Mouse (Mus musculus): ENCODE data around the gene Olfr763.
A peak's percentile ranks its signal among the peaks of the same experiment; 100 is the strongest.
"Not testable (repeated sequence)": the region's sequence is repeated elsewhere in the genome, so short reads cannot be mapped to it uniquely, and the experiment has no call there.

The Olfr763 gene

DNA sequence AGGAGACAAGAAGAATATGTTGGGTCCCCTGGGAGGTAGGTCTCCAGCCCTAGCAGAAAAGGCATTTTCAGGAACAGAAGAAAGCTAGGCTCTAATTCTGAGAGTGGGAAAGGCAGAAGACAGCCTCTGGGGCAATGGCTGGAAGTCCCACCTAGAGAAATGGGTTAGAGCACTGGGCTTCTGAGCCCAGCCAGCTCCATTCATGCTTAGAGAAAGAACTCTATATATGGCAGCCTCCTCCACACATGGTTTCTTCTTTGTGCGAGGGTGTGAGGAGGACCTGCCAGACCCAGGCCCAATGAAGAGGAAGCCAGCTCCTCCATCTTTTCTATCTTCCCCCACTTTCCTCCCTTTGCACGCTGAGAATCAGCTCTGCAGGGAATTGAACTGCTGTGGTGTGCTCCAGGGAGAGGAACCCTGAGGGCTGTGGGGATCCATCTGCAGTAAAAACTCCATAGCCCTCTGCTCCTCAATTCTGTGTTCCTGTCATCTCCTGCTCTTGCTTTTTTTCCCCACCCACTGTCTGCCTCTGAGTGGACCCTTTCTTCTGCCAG lies at the start of gene Olfr763:
TSS of gene Olfr763 (plus strand) at position 504 of the 554 bp plus-strand sequence.
- no peak for DNase-seq

DNA sequence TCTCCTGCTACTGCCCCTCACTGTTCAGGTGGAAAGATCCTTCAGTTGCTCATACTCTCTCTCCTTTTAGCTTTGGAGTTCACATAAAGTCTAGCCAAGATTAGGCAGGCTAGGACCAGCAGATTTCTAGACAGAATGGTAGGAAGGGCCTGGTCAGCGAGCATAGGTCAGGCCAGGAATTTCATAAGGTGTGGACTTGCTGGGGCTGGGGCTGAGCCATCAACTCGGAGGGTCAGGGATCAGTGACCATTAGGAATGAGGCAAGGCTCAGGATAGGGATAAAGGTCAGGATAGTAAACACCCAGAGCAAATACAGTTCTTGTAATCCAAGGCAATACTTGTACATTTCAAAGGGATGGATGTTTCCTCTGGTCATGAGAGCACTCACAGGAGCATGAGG lies 45.6 kb upstream of the Olfr763 start:
- DNase-seq = no peak

DNA sequence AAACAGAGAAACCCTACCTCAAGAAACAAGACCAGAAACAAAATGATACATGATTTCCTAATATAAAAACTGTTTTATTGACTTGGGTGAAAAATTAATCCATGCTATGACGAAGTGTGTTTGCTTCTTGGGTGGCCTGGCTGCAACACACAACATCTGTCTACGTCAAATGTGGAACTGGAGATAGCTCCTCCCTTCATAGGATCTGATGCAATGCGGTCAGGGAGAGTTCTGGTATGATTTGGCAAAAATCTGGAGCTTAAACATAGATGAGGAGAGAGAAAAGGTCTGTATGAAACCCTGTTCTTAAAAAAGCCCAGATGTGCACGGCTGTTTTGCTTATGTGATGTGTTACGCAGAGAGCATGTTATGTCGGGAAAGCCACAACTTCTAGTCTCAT lies 44.7 kb upstream of the Olfr763 start:
- DNase-seq = no peak

DNA sequence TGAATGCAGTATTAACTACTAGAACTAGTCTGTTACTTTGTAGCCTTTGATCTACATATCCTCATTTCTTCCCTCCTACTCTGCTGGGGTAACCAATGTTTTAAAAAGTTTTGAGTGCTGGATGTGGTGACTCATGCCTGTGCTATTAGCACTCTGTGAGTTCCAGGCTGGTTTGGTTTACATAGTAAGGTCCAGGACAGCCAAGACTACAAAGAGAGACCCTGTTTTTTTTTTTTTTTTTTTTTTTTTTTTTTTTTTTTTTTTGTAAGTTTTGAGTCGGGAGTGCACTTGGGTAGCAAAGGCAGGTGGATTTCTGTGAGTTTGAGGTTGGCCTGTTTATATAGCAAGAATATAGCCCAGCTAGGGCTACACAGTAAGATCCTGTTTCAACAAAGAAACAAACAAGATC lies 42.2 kb upstream of the Olfr763 start:
- DNase-seq = no peak

DNA sequence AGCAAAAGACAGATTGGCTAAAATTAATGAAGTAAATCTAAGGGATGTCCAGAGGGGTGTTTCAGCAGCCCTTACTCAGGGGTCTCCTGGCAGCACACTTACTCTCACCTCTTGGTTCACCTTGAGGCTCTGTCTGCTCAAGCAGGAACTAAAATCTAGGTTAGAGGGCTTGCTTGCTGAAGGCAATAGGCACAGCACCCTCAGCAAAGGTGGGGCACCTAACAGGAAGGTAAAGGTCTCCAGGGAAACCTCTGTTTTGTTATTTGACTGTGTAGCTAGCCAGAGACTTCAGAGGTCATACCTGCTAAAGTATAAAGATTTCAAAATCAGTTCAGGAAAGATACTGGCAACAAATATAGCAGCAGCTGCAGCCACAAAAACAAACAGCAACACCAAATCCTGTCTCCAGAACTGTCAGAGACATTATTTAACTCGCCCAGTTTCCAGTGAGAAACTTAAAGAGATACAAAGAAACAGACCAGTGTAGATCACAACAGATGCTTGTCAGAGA lies 39.8 kb upstream of the Olfr763 start:
- no peak for DNase-seq

DNA sequence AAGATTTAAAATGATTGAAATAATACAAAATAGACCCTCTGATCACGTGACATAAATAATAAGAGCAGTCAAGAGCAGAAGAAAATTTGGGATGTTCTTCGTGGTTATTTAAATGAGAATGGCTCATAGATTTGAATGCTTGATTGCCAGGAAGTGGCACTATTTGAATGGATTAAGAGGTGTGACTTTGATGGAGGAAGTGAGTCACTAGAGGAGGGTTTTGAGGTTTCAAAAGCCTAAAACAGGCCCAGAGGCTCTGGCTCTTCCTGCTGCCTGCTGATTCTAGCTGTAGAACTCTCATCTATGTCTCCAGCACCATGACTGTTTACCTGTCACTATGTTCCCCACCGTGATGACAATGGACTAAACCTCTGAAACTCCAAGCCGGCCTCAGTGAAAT lies 37.8 kb upstream of the Olfr763 start:
- no peak for DNase-seq

DNA sequence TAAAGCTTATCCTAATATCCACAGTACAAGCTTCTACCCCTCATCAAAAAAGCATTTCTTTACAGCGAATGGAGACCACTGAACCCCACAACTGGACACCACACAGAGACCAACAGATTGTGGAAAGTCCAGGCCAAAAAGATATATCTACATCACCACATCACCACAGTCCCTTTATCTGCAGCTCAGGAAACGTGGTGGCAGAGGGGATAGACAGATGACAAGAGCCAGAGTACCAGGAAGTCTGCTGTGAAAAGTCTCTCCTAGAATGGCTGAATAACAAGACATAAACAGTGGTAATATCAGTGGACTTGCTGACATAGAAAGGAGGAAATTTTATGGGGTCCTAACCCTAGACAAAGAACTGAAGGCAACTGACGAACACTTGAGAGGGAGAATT lies 34.2 kb upstream of the Olfr763 start:
- DNase-seq = no peak

DNA sequence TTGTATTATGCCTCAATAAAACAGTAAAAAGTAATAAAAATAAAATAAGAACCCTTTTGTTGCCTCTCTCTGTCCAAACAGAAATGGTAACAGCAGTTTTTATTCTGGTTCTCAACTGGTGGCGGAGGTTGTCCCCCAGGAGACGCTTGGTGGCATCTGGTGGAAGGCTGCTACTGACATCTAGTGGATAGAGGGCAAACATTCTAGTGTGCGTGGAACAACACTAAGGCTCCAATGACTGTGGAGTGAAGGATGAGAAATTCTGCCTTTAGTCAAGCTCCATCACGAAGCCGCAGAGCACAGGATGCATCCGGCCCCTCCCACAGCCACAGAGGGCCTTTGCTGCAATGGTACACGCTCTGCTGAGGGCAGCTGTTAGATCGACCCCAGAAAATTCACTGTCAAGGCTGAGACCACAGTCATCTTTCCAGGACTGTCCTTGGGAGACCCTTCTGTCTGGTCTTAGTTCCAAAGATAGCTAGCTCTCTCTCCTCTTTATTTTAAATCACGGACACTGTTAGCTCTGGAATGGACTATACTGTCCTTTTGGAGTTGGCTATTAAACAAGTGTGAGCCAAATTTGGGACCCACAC lies 33.0 kb upstream of the Olfr763 start:
- DNase-seq = peak; percentile 36

DNA sequence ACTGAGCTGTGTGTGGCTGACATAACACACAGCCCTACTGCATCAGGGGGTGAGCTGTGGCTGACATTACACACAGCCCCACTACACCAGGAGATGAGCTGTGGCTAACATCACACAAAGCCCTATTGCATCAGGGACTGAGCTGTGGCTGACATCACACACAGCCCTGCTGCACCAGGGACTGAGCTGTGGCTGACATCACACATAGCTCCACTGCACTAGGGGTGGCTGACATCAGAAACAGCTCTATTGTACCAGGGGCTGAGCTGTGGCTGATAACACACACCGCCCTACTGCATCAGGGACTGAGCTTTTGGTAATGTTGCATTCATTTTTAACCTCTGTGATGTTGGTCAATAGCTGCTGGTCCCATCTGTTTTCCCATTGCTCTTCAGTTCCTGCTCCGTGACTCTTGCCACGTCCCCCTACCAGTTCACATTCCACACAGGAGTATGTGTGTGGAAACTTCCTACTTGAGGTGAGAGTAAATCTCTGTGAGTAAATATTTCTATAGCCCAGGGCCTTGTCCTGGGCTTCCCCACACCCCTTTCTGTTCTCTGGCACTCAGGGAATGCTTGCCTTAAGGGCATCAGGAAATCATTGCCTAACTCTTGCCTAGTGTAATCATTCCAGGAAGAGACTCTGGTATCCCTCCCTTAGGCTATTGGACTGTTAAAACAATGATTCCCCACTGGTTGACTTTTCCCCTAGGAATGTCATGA lies 29.8 kb upstream of the Olfr763 start:
- no peak for DNase-seq

DNA sequence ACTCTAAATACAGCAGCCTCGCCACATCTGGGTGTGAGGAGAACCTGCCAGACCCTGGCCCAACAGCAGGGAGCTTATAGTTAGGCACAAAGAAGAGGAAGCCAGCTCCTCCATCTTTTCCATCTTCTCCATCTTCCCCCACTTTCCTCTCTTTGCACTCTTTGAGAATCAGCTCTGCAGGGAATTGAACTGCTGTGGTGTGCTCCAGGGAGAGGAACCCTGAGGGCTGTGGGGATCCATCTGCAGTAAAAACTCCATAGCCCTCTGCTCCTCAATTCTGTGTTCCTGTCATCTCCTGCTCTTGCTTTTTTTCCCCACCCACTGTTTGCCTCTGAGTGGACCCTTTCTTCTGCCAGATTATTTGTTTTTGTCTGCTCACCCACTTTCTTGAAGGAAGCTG lies 21.5 kb upstream of the Olfr763 start, which contains the start of gene Olfr9:
TSS of gene Olfr9 (plus strand) at position 301 of the 400 bp plus-strand sequence.
- not testable (repeated sequence) for DNase-seq

DNA sequence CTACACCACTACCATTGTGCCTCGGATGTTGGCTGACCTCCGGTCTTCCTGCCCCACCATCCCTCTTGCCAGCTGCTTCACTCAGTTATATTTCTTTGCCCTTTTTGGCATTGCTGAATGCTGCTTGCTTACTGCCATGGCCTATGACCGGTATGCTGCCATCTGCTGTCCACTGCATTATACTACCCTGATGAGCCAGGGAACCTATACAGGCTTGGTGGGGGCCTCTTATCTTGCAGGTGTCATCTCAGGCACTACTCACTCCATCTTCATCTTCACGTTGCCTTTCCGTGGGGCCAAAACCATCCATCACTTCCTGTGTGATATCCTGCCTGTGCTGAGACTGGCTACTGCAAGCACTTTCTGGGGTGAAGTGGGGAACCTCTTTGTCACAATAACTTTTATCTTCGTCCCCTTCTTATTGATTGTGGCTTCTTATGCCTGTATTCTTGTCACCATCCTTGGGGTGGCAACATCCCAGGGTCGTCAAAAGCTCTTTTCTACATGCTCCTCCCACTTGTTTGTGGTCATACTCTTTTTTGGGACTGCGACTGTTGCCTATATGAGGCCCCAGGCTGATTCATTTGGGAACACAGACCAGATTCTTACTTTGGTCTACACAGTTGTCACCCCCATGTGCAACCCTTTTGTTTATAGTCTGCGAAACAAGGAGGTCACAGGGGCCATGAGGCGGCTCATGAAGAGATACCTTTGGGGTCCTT lies 20.3 kb upstream of the Olfr763 start:
- not testable (repeated sequence) for DNase-seq

DNA sequence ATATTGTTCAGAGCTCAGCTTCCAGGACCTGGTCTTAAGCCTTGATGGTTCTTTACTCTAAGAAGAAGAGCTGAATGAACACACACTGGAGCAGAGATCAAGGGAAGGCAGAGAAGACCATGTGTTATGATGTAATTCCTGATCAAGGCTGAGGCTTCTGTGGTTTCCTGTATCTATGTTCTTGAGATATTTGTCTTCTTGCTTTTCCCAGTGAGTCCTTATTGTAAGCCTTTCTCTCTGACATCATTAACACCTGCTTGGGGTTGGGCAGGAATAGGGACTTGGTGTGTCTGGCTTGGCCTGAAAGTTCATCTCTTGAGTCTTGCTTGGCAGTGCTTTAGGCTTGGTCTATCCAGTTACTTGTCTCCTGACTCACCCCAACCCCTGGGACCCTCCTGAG lies 19.6 kb upstream of the Olfr763 start:
- DNase-seq = no peak

DNA sequence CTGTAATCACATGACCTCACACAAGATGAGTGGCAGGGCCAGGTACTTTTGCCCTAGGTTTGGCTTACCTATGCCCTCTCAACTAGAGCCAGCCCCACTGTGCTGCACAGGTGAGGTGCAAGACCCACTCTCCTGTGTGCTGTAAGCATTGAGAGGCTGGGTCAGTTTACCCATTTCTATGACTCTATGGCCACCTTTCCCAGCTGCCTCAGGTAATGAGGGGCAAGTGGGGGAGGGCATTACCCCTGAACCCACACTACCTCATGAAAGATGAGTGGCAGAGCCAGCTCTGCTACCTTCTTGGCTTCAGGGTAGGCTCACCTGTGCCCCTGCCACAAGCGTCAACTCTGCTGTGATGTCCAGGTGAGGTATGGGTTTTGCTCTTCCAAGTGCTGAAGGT lies 14.8 kb upstream of the Olfr763 start:
- DNase-seq = no peak

DNA sequence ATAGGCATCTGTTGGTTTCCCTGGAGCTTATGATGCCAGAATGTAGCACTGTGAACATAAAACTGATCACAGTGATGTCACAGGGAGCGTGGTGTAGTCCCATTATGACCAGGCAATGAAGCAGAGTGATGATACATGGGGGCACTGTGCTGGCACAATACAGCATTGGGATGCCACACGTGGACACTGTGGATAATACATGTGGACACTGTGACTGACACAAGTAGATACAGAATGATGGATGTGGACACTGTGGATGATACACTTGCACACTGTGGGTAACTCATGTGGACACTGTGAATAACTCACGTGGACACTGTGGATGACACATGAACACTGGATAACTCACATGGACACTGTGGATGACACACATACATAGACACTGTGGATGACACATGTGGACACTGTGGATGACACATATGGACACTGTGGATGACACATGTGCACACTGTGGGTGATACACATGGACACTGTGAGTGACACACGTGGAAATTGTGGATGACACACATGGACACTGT lies 14.0 kb upstream of the Olfr763 start:
- DNase-seq = no peak

DNA sequence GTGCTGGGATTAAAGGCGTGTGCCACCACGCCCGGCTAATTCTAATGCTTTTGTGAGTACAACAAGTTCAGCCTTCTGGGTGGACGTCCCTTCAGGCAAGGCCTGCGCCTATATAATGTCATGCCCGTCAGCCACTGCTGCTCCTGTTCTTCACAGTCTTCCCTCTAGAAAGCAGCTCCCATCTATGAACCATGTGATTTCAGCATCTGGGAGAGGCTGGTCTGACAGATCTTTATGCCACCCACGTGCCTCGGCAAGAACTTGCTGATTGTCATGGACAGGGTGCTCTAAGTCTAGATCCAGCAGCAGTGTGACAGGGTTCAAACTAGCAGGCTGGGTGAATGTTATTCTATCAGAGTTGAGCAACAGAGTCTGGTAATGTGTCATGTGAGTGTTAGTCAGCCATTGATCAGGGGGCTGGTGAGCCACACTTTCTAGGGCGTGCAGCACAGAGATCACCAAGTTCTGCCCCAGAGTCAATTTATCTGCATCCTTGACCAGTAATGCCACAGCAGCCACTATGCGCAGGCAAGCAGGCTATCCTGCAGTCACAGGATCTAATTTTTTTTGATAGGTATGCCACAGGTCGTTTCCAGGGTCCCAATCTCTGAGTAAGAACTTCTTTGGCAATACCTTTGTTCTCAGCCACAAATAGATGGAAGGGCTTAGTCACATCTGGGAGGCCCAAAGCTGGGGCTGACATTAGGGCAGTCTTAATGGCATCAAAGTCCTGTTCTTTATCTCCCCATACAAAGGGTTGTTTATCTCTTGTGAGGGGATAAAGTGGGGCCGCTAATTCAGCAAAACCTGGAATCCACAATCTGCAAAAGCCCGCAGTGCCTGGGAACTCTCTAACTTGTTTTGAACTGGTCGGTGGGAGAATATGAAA lies 6.3 kb upstream of the Olfr763 start:
- DNase-seq = no peak

DNA sequence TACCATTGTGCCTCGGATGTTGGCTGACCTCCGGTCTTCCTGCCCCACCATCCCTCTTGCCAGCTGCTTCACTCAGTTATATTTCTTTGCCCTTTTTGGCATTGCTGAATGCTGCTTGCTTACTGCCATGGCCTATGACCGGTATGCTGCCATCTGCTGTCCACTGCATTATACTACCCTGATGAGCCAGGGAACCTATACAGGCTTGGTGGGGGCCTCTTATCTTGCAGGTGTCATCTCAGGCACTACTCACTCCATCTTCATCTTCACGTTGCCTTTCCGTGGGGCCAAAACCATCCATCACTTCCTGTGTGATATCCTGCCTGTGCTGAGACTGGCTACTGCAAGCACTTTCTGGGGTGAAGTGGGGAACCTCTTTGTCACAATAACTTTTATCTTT lies 920 bp downstream of the Olfr763 start:
- not testable (repeated sequence) for DNase-seq

DNA sequence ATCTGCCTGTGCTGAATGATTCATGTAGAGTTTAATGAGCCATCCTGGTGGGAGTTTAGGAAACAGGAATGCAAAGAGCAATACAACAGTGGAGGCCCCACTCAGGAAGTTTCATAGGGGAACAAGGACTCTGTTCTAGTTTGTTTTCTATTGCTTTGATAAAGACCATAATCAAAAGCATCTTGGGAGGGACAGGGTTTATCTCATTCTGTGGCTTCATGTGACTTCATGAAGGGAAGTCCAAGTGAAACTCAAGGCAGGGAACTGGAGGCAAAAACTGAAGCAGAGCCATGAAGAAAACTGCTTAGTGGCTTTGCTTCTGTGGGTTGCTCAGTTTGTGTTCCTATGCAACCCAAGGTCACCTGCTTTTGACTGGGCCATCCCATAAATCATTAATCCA lies 3.9 kb downstream of the Olfr763 start:
- no peak for DNase-seq

DNA sequence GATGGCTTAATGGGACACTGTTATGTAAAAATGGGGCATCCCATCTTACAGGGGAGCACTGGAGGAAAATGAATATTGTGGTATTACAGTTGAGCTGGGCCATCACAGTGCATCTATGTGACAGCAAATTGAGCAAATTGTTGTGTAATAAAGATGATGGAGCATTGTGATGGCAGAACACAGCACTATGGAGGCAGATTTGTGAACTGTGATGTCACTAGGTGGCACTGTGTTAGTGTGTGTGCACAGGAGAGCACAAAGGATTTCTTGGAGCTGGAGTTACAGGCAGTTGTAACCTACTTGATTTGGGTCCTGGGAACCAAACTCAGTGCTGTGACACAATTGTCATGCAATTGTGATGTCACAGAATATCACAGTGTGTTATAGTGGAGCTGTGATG lies 12.7 kb downstream of the Olfr763 start:
- DNase-seq = no peak

DNA sequence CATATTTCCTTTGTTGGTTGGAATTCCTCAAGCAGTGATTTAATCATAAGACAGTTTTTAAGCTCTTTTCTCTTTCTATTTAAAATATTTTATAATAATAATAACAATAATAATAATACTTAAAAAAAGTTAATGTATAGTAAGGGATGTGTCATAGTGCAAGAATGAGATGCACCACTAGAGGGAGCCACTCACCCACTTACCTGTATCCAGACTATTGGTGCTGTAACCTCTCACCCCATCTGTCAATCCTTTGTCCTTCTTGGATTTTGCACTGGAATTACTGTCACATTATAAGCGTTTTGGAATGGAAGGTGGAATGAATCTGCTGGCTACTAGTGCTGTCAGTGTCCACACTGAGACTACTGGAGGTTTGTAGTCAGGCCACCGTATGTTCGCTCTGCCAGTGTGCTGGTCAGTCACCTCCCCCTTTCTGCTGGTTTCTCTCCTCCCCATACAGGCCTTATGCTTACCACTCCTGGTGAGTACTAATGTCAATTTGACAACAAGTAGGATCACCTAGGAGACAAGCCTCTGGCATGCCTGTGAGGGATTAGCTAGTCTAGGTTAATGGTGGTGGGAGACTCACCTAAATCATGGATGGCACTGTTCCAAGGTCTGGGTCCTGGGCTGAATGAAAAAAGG lies 15.5 kb downstream of the Olfr763 start:
- peak; percentile 53 for DNase-seq

DNA sequence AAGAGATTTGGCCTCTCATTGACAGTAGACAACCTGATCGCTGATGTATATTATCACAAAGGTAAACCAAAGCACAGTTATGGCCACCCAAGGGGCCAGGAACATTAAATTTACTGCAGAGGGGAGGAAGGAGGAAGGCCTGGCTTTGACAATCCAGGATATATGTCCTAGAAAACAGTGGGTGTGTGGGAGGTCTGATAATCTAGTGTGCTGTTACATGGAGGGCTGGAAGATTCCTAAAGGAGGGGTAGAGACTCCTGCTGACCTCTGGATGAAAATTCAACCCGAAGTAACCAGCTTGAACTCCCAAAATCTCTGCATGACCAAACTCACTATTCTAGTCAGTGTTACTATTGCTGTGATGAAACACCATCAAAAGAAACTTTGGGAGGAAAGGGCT lies 17.8 kb downstream of the Olfr763 start:
- no peak for DNase-seq

DNA sequence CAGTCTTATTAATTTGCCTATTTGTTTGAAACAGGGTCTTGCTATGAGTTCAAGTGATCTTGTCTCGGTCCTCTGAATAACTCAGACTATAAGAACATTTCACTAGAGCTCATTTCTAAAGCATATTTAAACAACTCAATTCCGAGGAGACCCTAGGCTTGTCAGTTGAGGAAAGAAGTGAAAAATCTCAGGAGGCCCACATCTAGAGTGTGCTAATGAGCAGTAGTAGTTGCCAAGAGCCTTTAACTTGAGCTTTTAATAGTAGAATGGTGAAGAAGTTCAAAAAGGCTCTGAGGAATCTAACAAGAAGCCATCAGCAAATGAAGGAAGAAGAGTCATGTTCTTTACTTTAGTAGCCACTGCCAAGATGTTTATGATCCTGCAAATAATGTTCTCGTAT lies 29.2 kb downstream of the Olfr763 start, which contains the start of gene Olfr764-ps1:
TSS of gene Olfr764-ps1 (minus strand) at position 101 of the 400 bp plus-strand sequence.
- DNase-seq = no peak

DNA sequence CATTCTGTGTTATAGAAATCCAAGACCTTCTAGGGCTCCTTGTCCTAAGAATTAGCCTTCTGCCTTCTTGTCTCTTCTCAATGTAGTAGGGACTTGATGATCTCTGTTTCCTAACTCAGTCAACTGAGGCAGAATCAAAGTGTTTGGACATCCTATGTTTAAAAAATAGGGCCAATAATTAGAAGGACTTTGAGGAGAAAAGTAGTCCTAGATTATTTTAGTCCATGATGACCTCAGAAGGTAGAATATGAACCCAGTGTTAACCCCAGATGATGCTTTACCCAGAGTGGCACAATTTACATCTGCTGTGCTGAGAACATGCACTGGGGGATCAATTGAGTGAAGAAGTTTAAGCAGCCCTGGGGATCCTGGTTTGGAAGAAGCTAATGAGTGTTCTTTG lies 39.3 kb downstream of the Olfr763 start, which contains the start of gene Olfr765:
TSS of gene Olfr765 (minus strand) at position 101 of the 400 bp plus-strand sequence.
- not testable (repeated sequence) for DNase-seq
